Mouse (Mus musculus) lung, postnatal 25 days (tissue): Measurements from ENCODE around the gene Itga10.
A peak's percentile ranks its signal among the peaks of the same experiment; 100 is the strongest.
"Not testable (repeated sequence)": the region's sequence is repeated elsewhere in the genome, so short reads cannot be mapped to it uniquely, and the experiment has no call there.

Experiments
- DNase-seq: peaks from one replicate; pipeline ENCODE4 v3.0.0; 2022; ENCODE audit warnings: low spot score

Gene Itga10

GRCm38 (mm10) chr3:96645018-96645649 lies at the start of gene Itga10:
Itga10 (plus strand) TSS chr3:96645584.
- DNase-seq = peak; percentile 33

GRCm38 (mm10) chr3:96595661-96596060 lies 49.7 kb upstream of the Itga10 start:
- DNase-seq = no peak

GRCm38 (mm10) chr3:96596228-96596707 lies 49.1 kb upstream of the Itga10 start, which contains the start of gene Ankrd34a:
Ankrd34a (plus strand) TSS chr3:96596636.
- DNase-seq = no peak

- DNase-seq = no peak
Observed at GRCm38 (mm10) chr3:96596855-96597254, 48.5 kb upstream of the Itga10 start.

GRCm38 (mm10) chr3:96597435-96597891 lies 47.9 kb upstream of the Itga10 start:
- no peak for DNase-seq

- DNase-seq = peak; percentile 62
Observed at GRCm38 (mm10) chr3:96598156-96599068, 47.0 kb upstream of the Itga10 start.

- no peak for DNase-seq
Observed at GRCm38 (mm10) chr3:96599069-96599393, 46.4 kb upstream of the Itga10 start.

GRCm38 (mm10) chr3:96599411-96599810 lies 46.0 kb upstream of the Itga10 start:
- DNase-seq = no peak

GRCm38 (mm10) chr3:96600639-96601250 lies 44.6 kb upstream of the Itga10 start, which contains the start of gene Lix1l:
Lix1l (plus strand) TSS chr3:96601149.
- DNase-seq = peak; percentile 94

GRCm38 (mm10) chr3:96601251-96601787 lies 44.1 kb upstream of the Itga10 start:
- peak; percentile 68 for DNase-seq

GRCm38 (mm10) chr3:96601941-96602703 lies 43.3 kb upstream of the Itga10 start:
- no peak for DNase-seq

- no peak for DNase-seq
Observed at GRCm38 (mm10) chr3:96602704-96603084, 42.7 kb upstream of the Itga10 start.

- DNase-seq = no peak
Observed at GRCm38 (mm10) chr3:96603311-96603710, 42.1 kb upstream of the Itga10 start.

- DNase-seq = not testable (repeated sequence)
Observed at GRCm38 (mm10) chr3:96606007-96606406, 39.4 kb upstream of the Itga10 start.

GRCm38 (mm10) chr3:96606618-96607017 lies 38.8 kb upstream of the Itga10 start:
- no peak for DNase-seq

GRCm38 (mm10) chr3:96617941-96618340 lies 27.4 kb upstream of the Itga10 start:
- no peak for DNase-seq

GRCm38 (mm10) chr3:96623201-96623600 lies 22.2 kb upstream of the Itga10 start:
- DNase-seq = no peak

GRCm38 (mm10) chr3:96629729-96630600 lies 15.4 kb upstream of the Itga10 start, which contains the start of gene Rbm8a:
Rbm8a (plus strand) TSS chr3:96629933.
- peak; percentile 97 for DNase-seq

- no peak for DNase-seq
Observed at GRCm38 (mm10) chr3:96632058-96632457, 13.3 kb upstream of the Itga10 start.

- no peak for DNase-seq
Observed at GRCm38 (mm10) chr3:96634015-96634414, 11.4 kb upstream of the Itga10 start.
